ENCODE assay signal across 7 mouse cellular contexts in genomic region chr4:155492131-155492633, GRCm38 (mm10). TPM values are rescaled to one million over a fixed set of nuclear protein-coding genes. Genes with fewer than 3 reads are reported as not detected.
DNase-seq lines count a peak whose midpoint lies in the region; ATAC-seq and TF ChIP-seq lines count a peak whose summit lies in the region.

No protein-coding gene starts in this region.

- peak overlapping the region; percentile 25 for H3K27ac ChIP-seq in bone marrow macrophage, adult 2 months (ENCODE audit: insufficient read depth, low read depth, low read length)
- peak overlapping the region; percentile 94 for H3K27ac ChIP-seq in forebrain, embryonic 13.5 days
- H3K27ac ChIP-seq in left cerebral cortex, adult 2 months = peak overlapping the region; percentile 88
- peak overlapping the region; percentile 73 for H3K27ac ChIP-seq in macrophage
- peak overlapping the region; percentile 77 for H3K27ac ChIP-seq in small intestine, adult 2 months (ENCODE audit: insufficient read depth, low read depth, low read length)

- no peak for TF ChIP-seq POLR2A in bone marrow macrophage, adult 2 months (IDR thresholded peaks at IDR 0.05; ENCODE audit: borderline replicate concordance, low read depth, low read length)
- TF ChIP-seq POLR2A in small intestine, adult 2 months (IDR thresholded peaks at IDR 0.05; ENCODE audit: low read depth, low read length) = peak; percentile 34; the same call in 1 of the 2 replicates

- under 1% methylated on average over 51 of the region's 51 CpGs for WGBS in forebrain, embryonic 13.5 days
- WGBS in macrophage (ENCODE audit: missing documents) = under 1% methylated on average over 47 of the region's 51 CpGs
- WGBS in small intestine, adult 2 months = under 1% methylated on average over 51 of the region's 51 CpGs

- H3K4me2 ChIP-seq in forebrain, embryonic 13.5 days = peak overlapping the region; percentile 79

- no peaks in the 10 kb centered on the region for H3K27me3 ChIP-seq in G1E (ENCODE audit: insufficient read depth, low read length)
- no peaks in the 10 kb centered on the region for H3K27me3 ChIP-seq in forebrain, embryonic 13.5 days
- H3K27me3 ChIP-seq in small intestine, adult 2 months (ENCODE audit: control insufficient read depth, insufficient read depth, low read length) = no peaks in the 10 kb centered on the region

- no peak for TF ChIP-seq CTCF in G1E (IDR thresholded peaks at IDR 0.05; ENCODE audit: low read depth, low read length)
- TF ChIP-seq CTCF in bone marrow macrophage, adult 2 months (IDR thresholded peaks at IDR 0.05; ENCODE audit: low read depth, low read length) = no peak
- TF ChIP-seq CTCF in left cerebral cortex, adult 2 months (IDR thresholded peaks at IDR 0.05) = peak; percentile 2
- TF ChIP-seq CTCF in small intestine, adult 2 months (IDR thresholded peaks at IDR 0.05; ENCODE audit: extremely low read depth, insufficient read length, insufficient replicate concordance, low read depth, low read length) = no peak

- DNase-seq in G1E (ENCODE audit: low spot score) = peak; percentile 57
- peak; percentile 72 for DNase-seq in heart, postnatal 4 days
- DNase-seq in left cerebral cortex, adult 2 months (ENCODE audit: extremely low spot score in 1 of 2, low spot score in 2 of 2) = peak; percentile 50 to 54

- H3K36me3 ChIP-seq in G1E (replicated peaks) (peaks cover 15% of the 10 kb centered on the region), macrophage (ENCODE audit: inconsistent target) (no peaks in the 10 kb centered on the region)
- H3K36me3 ChIP-seq in forebrain, embryonic 13.5 days (ENCODE audit: poor library complexity, severe bottlenecking) = no peaks in the 10 kb centered on the region
- peaks cover 1% of the 10 kb centered on the region; the same call in 1 of the 2 replicates for H3K36me3 ChIP-seq in small intestine, adult 2 months (ENCODE audit: control insufficient read depth, insufficient read depth, low read length)

- peak overlapping the region; percentile 100 for H3K9ac ChIP-seq in forebrain, embryonic 13.5 days

- no peak for ATAC-seq in G1E (ENCODE audit: extremely low read depth, insufficient number of reproducible peaks, low FRiP score, poor library complexity, severe bottlenecking)
- peak; percentile 21; the same call in 1 of the 2 replicates for ATAC-seq in forebrain, embryonic 13.5 days

- intact Hi-C loops in left cerebral cortex, adult 2 months (cut with DNase I) = no loop called here

- H3K9me3 ChIP-seq in G1E (replicated peaks) = no peaks in the 10 kb centered on the region
- no peaks in the 10 kb centered on the region for H3K9me3 ChIP-seq in forebrain, embryonic 13.5 days (replicated peaks)

- peak overlapping the region; percentile 93 for H3K4me3 ChIP-seq in G1E (ENCODE audit: low read depth, low read length)
- H3K4me3 ChIP-seq in bone marrow macrophage, adult 2 months (ENCODE audit: insufficient read depth, low read length) = peak overlapping the region; percentile 87
- H3K4me3 ChIP-seq in forebrain, embryonic 13.5 days = peak overlapping the region; percentile 100
- peak overlapping the region; percentile 84 for H3K4me3 ChIP-seq in left cerebral cortex, adult 2 months
- peak overlapping the region; percentile 77 for H3K4me3 ChIP-seq in macrophage (ENCODE audit: inconsistent target)
- H3K4me3 ChIP-seq in small intestine, adult 2 months (ENCODE audit: low read depth, low read length) = peak overlapping the region; percentile 79

- H3K79me2 ChIP-seq in macrophage (ENCODE audit: inconsistent target) = peaks cover 70% of the 10 kb centered on the region

- H3K4me1 ChIP-seq in G1E (ENCODE audit: insufficient read depth, low read depth, low read length) = peaks cover 60% of the 10 kb centered on the region
- H3K4me1 ChIP-seq in bone marrow macrophage, adult 2 months (ENCODE audit: control insufficient read depth, insufficient read depth, low read length) = peaks cover 50% of the 10 kb centered on the region
- peaks cover 51% of the 10 kb centered on the region for H3K4me1 ChIP-seq in forebrain, embryonic 13.5 days
- peaks cover 25% of the 10 kb centered on the region; the same call in 1 of the 2 replicates for H3K4me1 ChIP-seq in small intestine, adult 2 months (ENCODE audit: control insufficient read depth, insufficient read depth, insufficient read length, low read length)

RNA-seq across cellular contexts. Expression of gene Gnb1, which starts 1.0 kb away (rescaled TPM):
- total RNA-seq in G1E (2014; fragmentation: Nextera tagmentation) (604 and 614 TPM in 2 replicates), G1E (2017) (94.3 and 136 TPM in 2 replicates)
- polyA plus RNA-seq in G1E (2012) (43.2 and 50.9 TPM in 2 replicates), macrophage (2018) (216 to 287 TPM (median 286 TPM) in 3 replicates)
- polyA plus RNA-seq in bone marrow macrophage, adult 2 months (2012; ENCODE audit: insufficient read depth, insufficient read length, missing spikeins) = 383 and 389 TPM in 2 replicates
- polyA plus RNA-seq in forebrain, embryonic 13.5 days (2015; fragmentation: Nextera tagmentation; extraction: Ambion mirVana) = 937 and 949 TPM in 2 replicates
- 100 to 1,000 TPM; 386 to 391 TPM for total RNA-seq in heart, postnatal 4 days (2021)
- total RNA-seq in left cerebral cortex, adult 2 months (2021) = 100 to 1,000 TPM; 853 to 870 TPM
- total RNA-seq in macrophage (2018; cell fraction: chromatin; rRNA removed) = 100 to 1,000 TPM; 129 to 332 (median 233) TPM
- 100 to 1,000 TPM; 274 to 542 (median 359) TPM for total RNA-seq in macrophage (2018; cell fraction: cytosol; rRNA removed)
- 100 to 1,000 TPM; 160 to 375 (median 290) TPM for total RNA-seq in macrophage (2018; cell fraction: nucleus; rRNA removed)
- 690 and 1,603 TPM in 2 replicates for polyA plus RNA-seq in small intestine, adult 2 months (2012; rRNA removed)

RNA-seq across cellular contexts. Expression of gene Tmem52, which starts 23.3 kb away (rescaled TPM):
- total RNA-seq in G1E (2014; fragmentation: Nextera tagmentation) = not detected in 2 replicates
- 0.16 TPM in 1 of 2 replicates, not detected in the other for total RNA-seq in G1E (2017)
- not detected in 2 replicates for polyA plus RNA-seq in G1E (2012)
- polyA plus RNA-seq in bone marrow macrophage, adult 2 months (2012; ENCODE audit: insufficient read depth, insufficient read length, missing spikeins) = not detected in 2 replicates
- 0.18 TPM in 1 of 2 replicates, not detected in the other for polyA plus RNA-seq in forebrain, embryonic 13.5 days (2015; fragmentation: Nextera tagmentation; extraction: Ambion mirVana)
- total RNA-seq in heart, postnatal 4 days (2021) = not detected
- 1 to 10 TPM; 1.7 to 1.9 TPM for total RNA-seq in left cerebral cortex, adult 2 months (2021)
- not detected for total RNA-seq in macrophage (2018; cell fraction: chromatin; rRNA removed)
- total RNA-seq in macrophage (2018; cell fraction: cytosol; rRNA removed) = not detected
- total RNA-seq in macrophage (2018; cell fraction: nucleus; rRNA removed) = not detected
- not detected in 3 replicates for polyA plus RNA-seq in macrophage (2018)
- 0.69 and 2.1 TPM in 2 replicates for polyA plus RNA-seq in small intestine, adult 2 months (2012; rRNA removed)

Comparison
In these comparisons a context has a peak if more than half of its experiments do, and no peak if none do; other contexts are left out.
1. H3K27ac ChIP-seq: peak in every context shown above with its lines; median percentile 94 in forebrain, embryonic 13.5 days; 88 in left cerebral cortex, adult 2 months; 77 in small intestine, adult 2 months; 73 in macrophage; 25 in bone marrow macrophage, adult 2 months.